Mouse (Mus musculus): ENCODE data around the gene Olfr661. TPM values are rescaled to one million over a fixed set of nuclear protein-coding genes. Genes with fewer than 3 reads are reported as not detected.

The Olfr661 gene
- not detected in 2 replicates for polyA plus RNA-seq (2015; fragmentation: Nextera tagmentation; extraction: Ambion mirVana)

- Histone ChIP-seq H3K4me1 (no peaks in the 10 kb centered on the region), H3K4me2 (no peak within 1 kb of the TSS), H3K27me3 (no peaks in the 10 kb centered on the region), H3K9ac (no peak within 1 kb of the TSS), H3K9me3 (no peaks in the 10 kb centered on the region), H3K36me3 (no peaks in the 10 kb centered on the region), H3K4me3 (no peak within 1 kb of the TSS), H3K27ac (no peak within 1 kb of the TSS)
- no peak for ATAC-seq (ENCODE audit: insufficient number of reproducible peaks, insufficient read depth, low FRiP score, low TSS enrichment, low read depth)
- 88% methylated on average over 2 of the region's 2 CpGs for WGBS
Measured at GRCm38 (mm10) chr7:104686201-104686600, at the start of gene Olfr661. TSS of gene Olfr661 (plus strand) at chr7:104686501.

- WGBS, result 25% methylated on average over 21 of the region's 22 CpGs
- Histone ChIP-seq H3K4me3 (peak within 1 kb of the TSS; percentile 17; the same call in 1 of the 2 replicates), H3K4me1 (no peaks in the 10 kb centered on the region), H3K4me2 (peak within 1 kb of the TSS; percentile 48), H3K36me3 (no peaks in the 10 kb centered on the region), H3K27ac (no peak within 1 kb of the TSS), H3K27me3 (no peaks in the 10 kb centered on the region), H3K9me3 (no peaks in the 10 kb centered on the region), H3K9ac (no peak within 1 kb of the TSS; the same call in 1 of the 2 replicates)
- ATAC-seq (ENCODE audit: insufficient number of reproducible peaks, insufficient read depth, low FRiP score, low TSS enrichment, low read depth), result 0 out of 2 replicates have a peak, but pooled peaks have one; percentile 32
Measured at GRCm38 (mm10) chr7:104646841-104647482, 39.3 kb upstream of the Olfr661 start, which contains the start of gene Olfr658. TSS of gene Olfr658 (minus strand) at chr7:104647305.

GRCm38 (mm10) chr7:104666453-104666852 lies 19.8 kb upstream of the Olfr661 start, which contains the start of gene Olfr659:
TSS of gene Olfr659 (plus strand) at chr7:104666753.
- Histone ChIP-seq H3K9ac (no peak within 1 kb of the TSS), H3K9me3 (no peaks in the 10 kb centered on the region), H3K4me1 (no peaks in the 10 kb centered on the region), H3K27me3 (no peaks in the 10 kb centered on the region), H3K27ac (no peak within 1 kb of the TSS), H3K36me3 (no peaks in the 10 kb centered on the region), H3K4me3 (no peak within 1 kb of the TSS), H3K4me2 (no peak within 1 kb of the TSS)
- no peak for ATAC-seq (ENCODE audit: insufficient number of reproducible peaks, insufficient read depth, low FRiP score, low TSS enrichment, low read depth)
- 85% methylated on average over 3 of the region's 3 CpGs for WGBS

Other genes with a start within 250 kb of the Olfr661 start
- 0.85 and 1.1 TPM in 2 replicates for gene Trim30a, start 221.3 kb upstream of the Olfr661 start, polyA plus RNA-seq (2015; fragmentation: Nextera tagmentation; extraction: Ambion mirVana)
- 0.31 and 0.77 TPM in 2 replicates for gene Trim30d, start 178.7 kb upstream of the Olfr661 start, polyA plus RNA-seq (2015; fragmentation: Nextera tagmentation; extraction: Ambion mirVana)
- not detected in 2 replicates for gene Olfr651, start 136.4 kb upstream of the Olfr661 start, polyA plus RNA-seq (2015; fragmentation: Nextera tagmentation; extraction: Ambion mirVana)
- 0.04 and 0.11 TPM in 2 replicates for gene Olfr652, start 125.6 kb upstream of the Olfr661 start, polyA plus RNA-seq (2015; fragmentation: Nextera tagmentation; extraction: Ambion mirVana)
- gene Olfr653, start 109.2 kb upstream of the Olfr661 start, polyA plus RNA-seq (2015; fragmentation: Nextera tagmentation; extraction: Ambion mirVana), result 0.06 and 0.33 TPM in 2 replicates
- not detected in 2 replicates for gene Olfr654, start 99.5 kb upstream of the Olfr661 start, polyA plus RNA-seq (2015; fragmentation: Nextera tagmentation; extraction: Ambion mirVana)
- gene Olfr655, start 84.7 kb upstream of the Olfr661 start, polyA plus RNA-seq (2015; fragmentation: Nextera tagmentation; extraction: Ambion mirVana), result 0.22 TPM in 1 of 2 replicates, not detected in the other
- gene Olfr656, start 72.5 kb upstream of the Olfr661 start, polyA plus RNA-seq (2015; fragmentation: Nextera tagmentation; extraction: Ambion mirVana), result not detected in 2 replicates
- gene Olfr657, start 61.7 kb upstream of the Olfr661 start, polyA plus RNA-seq (2015; fragmentation: Nextera tagmentation; extraction: Ambion mirVana), result not detected in 2 replicates
- 0.08 TPM in 1 of 2 replicates, not detected in the other for gene Olfr658, start 39.2 kb upstream of the Olfr661 start, polyA plus RNA-seq (2015; fragmentation: Nextera tagmentation; extraction: Ambion mirVana)
- gene Olfr659, start 19.7 kb upstream of the Olfr661 start, polyA plus RNA-seq (2015; fragmentation: Nextera tagmentation; extraction: Ambion mirVana), result not detected in 2 replicates
- not detected in 2 replicates for gene Usp17le, start 91.0 kb downstream of the Olfr661 start, polyA plus RNA-seq (2015; fragmentation: Nextera tagmentation; extraction: Ambion mirVana)
- gene Usp17lb, start 156.1 kb downstream of the Olfr661 start, polyA plus RNA-seq (2015; fragmentation: Nextera tagmentation; extraction: Ambion mirVana), result not detected in 2 replicates
- gene Usp17la, start 170.5 kb downstream of the Olfr661 start, polyA plus RNA-seq (2015; fragmentation: Nextera tagmentation; extraction: Ambion mirVana), result 0.10 TPM in 1 of 2 replicates, not detected in the other
- gene Olfr665, start 191.5 kb downstream of the Olfr661 start, polyA plus RNA-seq (2015; fragmentation: Nextera tagmentation; extraction: Ambion mirVana), result not detected in 2 replicates
- gene Olfr666, start 209.5 kb downstream of the Olfr661 start, polyA plus RNA-seq (2015; fragmentation: Nextera tagmentation; extraction: Ambion mirVana), result 0.17 TPM in 1 of 2 replicates, not detected in the other
- not detected in 2 replicates for gene Olfr667, start 235.0 kb downstream of the Olfr661 start, polyA plus RNA-seq (2015; fragmentation: Nextera tagmentation; extraction: Ambion mirVana)
- gene Olfr668, start 241.6 kb downstream of the Olfr661 start, polyA plus RNA-seq (2015; fragmentation: Nextera tagmentation; extraction: Ambion mirVana), result not detected in 2 replicates
- gene Olfr669, start 247.7 kb downstream of the Olfr661 start, polyA plus RNA-seq (2015; fragmentation: Nextera tagmentation; extraction: Ambion mirVana), result not detected in 2 replicates